8 mouse cellular contexts compared by ENCODE assay signal in genomic region chr19:4756193-4756911, GRCm38 (mm10). TPM values are rescaled to one million over a fixed set of nuclear protein-coding genes. Genes with fewer than 3 reads are reported as not detected.
A peak's percentile ranks its signal among the peaks of the same experiment; 100 is the strongest.
DNase-seq lines count a peak whose midpoint lies in the region; TF ChIP-seq lines count a peak whose summit lies in the region.

Rbm4b (plus strand) TSS chr19:4756497.

- peaks cover 23% of the 10 kb centered on the region for H3K36me3 ChIP-seq in megakaryocyte, embryonic 14.5 days (replicated peaks; ENCODE audit: low read length)

- no peaks in the 10 kb centered on the region for H3K9me3 ChIP-seq in megakaryocyte, embryonic 14.5 days

- DNase-seq in WW6 (ENCODE audit: low read depth, low spot score) = peak; percentile 96
- peak; percentile 98 to 99 for DNase-seq in cerebellum, postnatal 4 days (ENCODE audit: low spot score in 2 of 2)
- peak; percentile 98 for DNase-seq in gastrocnemius, adult 2 months
- peak; percentile 95 for DNase-seq in hindlimb bud, embryonic 11.5 days (ENCODE audit: extremely low spot score, low read depth, low spot score)
- DNase-seq in left cerebral cortex, adult 8-10 months (ENCODE audit: low spot score in 2 of 2) = peak; percentile 94 to 97
- peak; percentile 99 for DNase-seq in right cerebral cortex, postnatal 10 days (ENCODE audit: low spot score in 2 of 2)
- peak; percentile 96 for DNase-seq in urinary bladder, postnatal 25 days (ENCODE audit: low spot score)

- H3K27ac ChIP-seq in gastrocnemius, adult 2 months = peak within 1 kb of the TSS; percentile 97

- peaks cover 43% of the 10 kb centered on the region for H3K4me1 ChIP-seq in megakaryocyte, embryonic 14.5 days

- H3K4me3 ChIP-seq in gastrocnemius, adult 2 months = peak within 1 kb of the TSS; percentile 87
- H3K4me3 ChIP-seq in megakaryocyte, embryonic 14.5 days (replicated peaks) = peak within 1 kb of the TSS; percentile 94

- no peak for TF ChIP-seq CTCF in gastrocnemius, adult 2 months (IDR thresholded peaks at IDR 0.05)

- intact Hi-C loops in gastrocnemius, adult 2 months (cut with DNase I) = loop anchor here (5.0 to 10.0 kb wide), 4 partner anchors 36 to 208 kb away; partner anchors contain the start of genes Bbs1, Gm21992, Mrpl11 and Rbm14

- peaks cover 13% of the 10 kb centered on the region for H3K27me3 ChIP-seq in megakaryocyte, embryonic 14.5 days (replicated peaks)

RNA-seq across cellular contexts. Expression of gene Rbm4b, which starts in this region (rescaled TPM):
- total RNA-seq in gastrocnemius, adult 2 months (2021) = 1 to 10 TPM; 2.1 to 2.7 TPM
- total RNA-seq in left cerebral cortex, adult 8-10 months (2022) = 10 to 100 TPM; 15.0 to 17.9 (median 16.4) TPM
- 0.94 and 2.1 TPM in 2 replicates for polyA plus RNA-seq in megakaryocyte, embryonic 14.5 days (2012; ENCODE audit: insufficient read depth, low replicate concordance)

Comparison
In these comparisons a context has a peak if more than half of its experiments do, and no peak if none do; other contexts are left out.
1. Peak in every context shown above with its lines: DNase-seq, H3K4me3 ChIP-seq and H3K27ac ChIP-seq.
2. RNA of gene Rbm4b (total RNA-seq): 15.0 to 17.9 TPM in left cerebral cortex, adult 8-10 months; 2.1 to 2.7 TPM in gastrocnemius, adult 2 months; every median in the first group is over 4 times any median in the second.